Mouse (Mus musculus) megakaryocyte, adult 5-6 weeks (primary cell): ENCODE results near the gene Ciz1. TPM values are rescaled to one million over a fixed set of nuclear protein-coding genes. Genes with fewer than 3 reads are reported as not detected.

Experiments used
- total RNA-seq, 2 experiments: library from RNA; stranded (forward) in 1 of 2; stranded (reverse) in 1 of 2; fragments of 153-499, 151-499 nt in 1 of 2; fragments of 221-1000, 200-1000 nt in 1 of 2; gene quantifications; 2 replicates each; pipeline versions ENCODE4 v1.2.3 to v1.2.4; 2015 to 2017

The Ciz1 gene
- total RNA-seq, 2 experiments from 2014 or later, result 56.3 to 66.2 TPM

Other genes with a start within 250 kb of the Ciz1 start
- 26.9 and 27.2 TPM in 2 replicates for gene Prrc2b, start 201.2 kb upstream of the Ciz1 start, total RNA-seq (2015)
- gene Prrc2b, start 201.2 kb upstream of the Ciz1 start, total RNA-seq (2017), result 11.5 and 13.9 TPM in 2 replicates
- 7.7 and 8.4 TPM in 2 replicates for gene Pomt1, start 115.7 kb upstream of the Ciz1 start, total RNA-seq (2015)
- 15.2 and 17.3 TPM in 2 replicates for gene Pomt1, start 115.7 kb upstream of the Ciz1 start, total RNA-seq (2017)
- gene Uck1, start 92.2 kb upstream of the Ciz1 start, total RNA-seq (2015), result 18.7 and 29.3 TPM in 2 replicates
- gene Uck1, start 92.2 kb upstream of the Ciz1 start, total RNA-seq (2017), result 19.3 and 19.6 TPM in 2 replicates
- 9.7 and 20.1 TPM in 2 replicates for gene Golga2, start 64.9 kb upstream of the Ciz1 start, total RNA-seq (2015)
- 51.1 and 55.3 TPM in 2 replicates for gene Golga2, start 64.9 kb upstream of the Ciz1 start, total RNA-seq (2017)
- 114 and 143 TPM in 2 replicates for gene Swi5, start 64.3 kb upstream of the Ciz1 start, total RNA-seq (2015)
- 208 and 230 TPM in 2 replicates for gene Swi5, start 64.3 kb upstream of the Ciz1 start, total RNA-seq (2017)
- 0.47 TPM in 1 of 2 replicates, not detected in the other for gene Dnm1, start 1.0 kb downstream of the Ciz1 start, total RNA-seq (2015)
- gene Dnm1, start 1.0 kb downstream of the Ciz1 start, total RNA-seq (2017), result not detected in 2 replicates
- 30.4 and 38.4 TPM in 2 replicates for gene 1110008P14Rik, start 29.6 kb downstream of the Ciz1 start, total RNA-seq (2015)
- gene 1110008P14Rik, start 29.6 kb downstream of the Ciz1 start, total RNA-seq (2017), result 29.1 and 32.3 TPM in 2 replicates
- 3,591 and 4,679 TPM in 2 replicates for gene Lcn2, start 35.9 kb downstream of the Ciz1 start, total RNA-seq (2015)
- 682 and 1,100 TPM in 2 replicates for gene Lcn2, start 35.9 kb downstream of the Ciz1 start, total RNA-seq (2017)
- 5.0 and 6.7 TPM in 2 replicates for gene Ptges2, start 43.6 kb downstream of the Ciz1 start, total RNA-seq (2015)
- 7.2 and 8.8 TPM in 2 replicates for gene Ptges2, start 43.6 kb downstream of the Ciz1 start, total RNA-seq (2017)
- gene Naif1, start 98.1 kb downstream of the Ciz1 start, total RNA-seq (2015), result 2.9 and 3.5 TPM in 2 replicates
- 3.2 and 3.9 TPM in 2 replicates for gene Naif1, start 98.1 kb downstream of the Ciz1 start, total RNA-seq (2017)
- 4.6 and 6.9 TPM in 2 replicates for gene Slc25a25, start 99.1 kb downstream of the Ciz1 start, total RNA-seq (2015)
- 8.4 and 10.7 TPM in 2 replicates for gene Slc25a25, start 99.1 kb downstream of the Ciz1 start, total RNA-seq (2017)
- gene Fam102a, start 183.0 kb downstream of the Ciz1 start, total RNA-seq (2015), result 6.5 and 6.6 TPM in 2 replicates
- gene Fam102a, start 183.0 kb downstream of the Ciz1 start, total RNA-seq (2017), result 4.6 and 4.8 TPM in 2 replicates
- 82.8 and 91.7 TPM in 2 replicates for gene Dpm2, start 218.5 kb downstream of the Ciz1 start, total RNA-seq (2015)
- gene Dpm2, start 218.5 kb downstream of the Ciz1 start, total RNA-seq (2017), result 32.0 and 35.3 TPM in 2 replicates
- 0.31 TPM in 1 of 2 replicates, not detected in the other for gene Pip5kl1, start 222.5 kb downstream of the Ciz1 start, total RNA-seq (2015)
- not detected in 2 replicates for gene Pip5kl1, start 222.5 kb downstream of the Ciz1 start, total RNA-seq (2017)
- not detected in 2 replicates for gene 9430097D07Rik, start 223.4 kb downstream of the Ciz1 start, total RNA-seq (2015)
- not detected in 2 replicates for gene 9430097D07Rik, start 223.4 kb downstream of the Ciz1 start, total RNA-seq (2017)
- 5.8 and 9.2 TPM in 2 replicates for gene St6galnac4, start 234.8 kb downstream of the Ciz1 start, total RNA-seq (2015)
- gene St6galnac4, start 234.8 kb downstream of the Ciz1 start, total RNA-seq (2017), result 8.6 and 12.1 TPM in 2 replicates
- gene St6galnac6, start 247.4 kb downstream of the Ciz1 start, total RNA-seq (2015), result 8.2 and 8.6 TPM in 2 replicates
- 13.1 and 13.3 TPM in 2 replicates for gene St6galnac6, start 247.4 kb downstream of the Ciz1 start, total RNA-seq (2017)